Mouse (Mus musculus) testis, adult 2 months (tissue): ENCODE data around the gene Nusap1.

Experiments
- CTCF ChIP-seq: fragments of 200-500 bp; IDR thresholded peaks from 2 replicates; pipeline ENCODE4 v1.5.1; 2012; ENCODE audit warnings: low read depth, mild to moderate bottlenecking, inconsistent platforms, low read length, moderate library complexity; ENCODE audit not compliant: control insufficient read depth, insufficient read depth, insufficient replicate concordance
- POLR2A ChIP-seq: fragments of 200-500 bp; IDR thresholded peaks from 2 replicates; pipeline ENCODE4 v1.6.1; 2012; ENCODE audit warnings: low read depth, mild to moderate bottlenecking, inconsistent platforms, low read length, moderate library complexity; ENCODE audit not compliant: control insufficient read depth

DNA sequence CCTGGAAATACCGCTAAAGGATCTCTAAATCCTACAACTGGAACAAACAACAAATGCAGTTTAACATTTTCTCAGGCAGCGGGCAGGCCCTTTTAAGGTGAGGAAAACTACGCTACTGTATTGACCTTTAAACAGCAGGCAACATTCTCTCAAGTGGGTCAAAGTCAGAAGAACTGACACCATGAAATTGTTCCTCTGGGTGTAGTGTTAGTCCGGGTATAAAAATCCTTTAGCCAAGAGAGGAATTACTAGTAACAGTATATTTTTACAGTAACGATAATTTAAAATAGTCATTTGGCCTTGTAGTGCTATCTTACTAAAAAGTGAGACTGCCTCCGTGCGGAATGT, 24.4 kb upstream of the Nusap1 start:
- TF ChIP-seq CTCF (no peak), POLR2A (no peak)
